Mouse (Mus musculus) liver, embryonic 16.5 days (tissue): ENCODE data around the gene Car4. TPM values are rescaled to one million over a fixed set of nuclear protein-coding genes. Genes with fewer than 3 reads are reported as not detected.

Experiments used
- ATAC-seq: fragments of 200-750 bp; cut with Nextera tagmentation; 2 replicates; pipeline ENCODE4 v1.8.0; 2017; ENCODE audit warnings: low read depth, mild to moderate bottlenecking, moderate number of reproducible peaks, moderate library complexity
- H3K27ac ChIP-seq: fragments of 300-500 bp; sonication (generic); 2 replicates; pipeline ENCODE4 v1.5.1; 2014; ENCODE audit warnings: mild to moderate bottlenecking, low read length
- H3K27me3 ChIP-seq: fragments of 300-500 bp; sonication (generic); 2 replicates; pipeline ENCODE4 v1.6.1; 2014; ENCODE audit warnings: low read depth, low read length, mixed read lengths; ENCODE audit not compliant: control insufficient read depth, insufficient read depth
- H3K36me3 ChIP-seq: fragments of 300-500 bp; sonication (generic); 2 replicates; pipeline ENCODE4 v1.6.1; 2014; ENCODE audit warnings: mild to moderate bottlenecking; ENCODE audit not compliant: control insufficient read depth, insufficient read depth
- H3K4me1 ChIP-seq: fragments of 300-500 bp; sonication (generic); 2 replicates; pipeline ENCODE4 v1.6.1; 2014; ENCODE audit warnings: low read depth, low read length, mixed read lengths; ENCODE audit not compliant: control insufficient read depth
- H3K4me2 ChIP-seq: fragments of 300-500 bp; sonication (generic); 2 replicates; pipeline ENCODE4 v1.6.1; 2014; ENCODE audit warnings: low read depth, low read length, mixed read lengths
- H3K4me3 ChIP-seq: fragments of 300-500 bp; sonication (generic); 2 replicates; pipeline ENCODE4 v1.5.1; 2014; ENCODE audit warnings: low read depth, mild to moderate bottlenecking, low read length
- H3K9ac ChIP-seq: fragments of 300-500 bp; sonication (generic); 2 replicates; pipeline ENCODE4 v1.6.1; 2014; ENCODE audit warnings: low read depth, low read length
- H3K9me3 ChIP-seq: fragments of 300-500 bp; sonication (generic); replicated peaks from 2 replicates; pipeline ENCODE4 v1.6.1; 2016; ENCODE audit warnings: low read length; ENCODE audit not compliant: control insufficient read depth
- WGBS: fragments of 180-500 bp; shearing (Covaris S2); extraction: QIAGEN DNeasy Blood & Tissue Kit; methylation state at CpG from one replicate; pipeline ENCODE4 v1.1.7; 2014; ENCODE audit not compliant: insufficient replicate concordance; 5-methylcytosine and 5-hydroxymethylcytosine counted together
- polyA plus RNA-seq: library from polyadenylated mRNA; unstranded; fragments of >200 nt; fragmentation: Nextera tagmentation; extraction: Ambion mirVana; gene quantifications from 2 replicates; pipeline ENCODE4 v1.2.1, GENCODE M21; 2015

Car4 gene
- polyA plus RNA-seq, 1 experiment from 2014 or later, result not detected

- Histone ChIP-seq H3K9ac (no peak overlapping the region), H3K27ac (no peak overlapping the region), H3K27me3 (no peaks in the 10 kb centered on the region), H3K4me3 (no peak overlapping the region), H3K36me3 (no peaks in the 10 kb centered on the region), H3K9me3 (no peaks in the 10 kb centered on the region), H3K4me1 (peaks cover 21% of the 10 kb centered on the region), H3K4me2 (no peak overlapping the region)
- WGBS, result 52% methylated on average over 7 of the region's 7 CpGs
- no peak for ATAC-seq
Measured at GRCm38 (mm10) chr11:84919951-84920350, 37.6 kb upstream of the Car4 start.

DNA sequence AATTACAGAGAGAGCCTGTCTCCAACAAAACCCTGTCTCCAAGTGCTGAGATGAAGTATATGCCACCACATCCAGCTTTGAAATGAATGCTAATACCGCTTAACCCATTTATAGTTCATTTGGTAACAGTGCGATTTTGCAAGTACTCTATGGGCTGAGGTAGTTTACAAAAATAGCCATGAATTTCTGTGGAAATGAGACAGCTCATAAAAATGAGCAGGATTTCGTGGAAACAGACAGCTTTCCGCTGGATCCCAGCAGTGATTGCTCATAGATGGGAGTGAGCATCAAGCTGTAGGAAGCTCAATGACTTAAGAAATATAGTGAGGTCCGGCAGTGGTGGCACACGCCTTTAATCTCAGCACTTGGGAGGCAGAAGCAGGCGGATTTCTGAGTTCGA, 36.6 kb upstream of the Car4 start:
- no peak overlapping the region for H3K9ac ChIP-seq
- no peak overlapping the region for H3K27ac ChIP-seq
- 71% methylated on average over 6 of the region's 8 CpGs for WGBS
- no peaks in the 10 kb centered on the region for H3K36me3 ChIP-seq
- ATAC-seq, result no peak
- no peaks in the 10 kb centered on the region for H3K9me3 ChIP-seq
- no peaks in the 10 kb centered on the region for H3K27me3 ChIP-seq
- no peak overlapping the region for H3K4me3 ChIP-seq
- no peak overlapping the region for H3K4me2 ChIP-seq
- H3K4me1 ChIP-seq, result peaks cover 15% of the 10 kb centered on the region

- Histone ChIP-seq H3K9ac (no peak overlapping the region), H3K36me3 (no peaks in the 10 kb centered on the region), H3K27me3 (no peaks in the 10 kb centered on the region), H3K4me3 (no peak overlapping the region), H3K4me2 (no peak overlapping the region), H3K27ac (no peak overlapping the region), H3K4me1 (no peaks in the 10 kb centered on the region), H3K9me3 (no peaks in the 10 kb centered on the region)
- WGBS, result 15% methylated on average over 6 of the region's 6 CpGs
- no peak for ATAC-seq
Measured at GRCm38 (mm10) chr11:84932261-84932660, 25.3 kb upstream of the Car4 start.

DNA sequence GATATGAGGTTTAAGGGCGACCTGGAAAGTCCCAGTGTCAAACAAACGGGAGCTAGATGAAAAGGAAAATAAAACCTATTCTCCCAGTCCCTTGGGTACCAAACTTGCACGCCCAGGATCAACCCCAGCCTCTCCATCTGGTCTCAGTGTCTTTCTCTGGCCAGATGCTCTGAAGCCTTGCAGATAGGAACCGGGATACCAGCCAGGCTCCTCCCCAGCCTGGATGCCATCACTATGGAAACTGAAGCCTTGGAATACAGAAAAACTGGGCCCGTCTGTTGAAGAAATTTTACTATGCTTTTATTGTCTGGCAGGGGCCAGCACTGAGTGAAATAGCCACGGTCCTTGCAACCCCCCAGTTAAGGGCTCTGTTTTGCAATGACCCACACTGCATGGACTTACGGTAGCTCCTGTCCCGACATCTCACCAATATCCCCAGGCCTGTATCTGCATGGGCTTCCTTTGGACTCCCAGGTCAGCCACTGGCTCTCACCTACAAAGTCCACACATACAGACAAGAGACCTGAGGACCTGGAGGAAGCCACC, 18.0 kb upstream of the Car4 start:
- H3K36me3 ChIP-seq, result no peaks in the 10 kb centered on the region
- H3K27me3 ChIP-seq, result peaks cover 6% of the 10 kb centered on the region
- H3K9me3 ChIP-seq, result no peaks in the 10 kb centered on the region
- no peak overlapping the region for H3K27ac ChIP-seq
- H3K9ac ChIP-seq, result no peak overlapping the region
- no peak for ATAC-seq
- H3K4me2 ChIP-seq, result no peak overlapping the region
- WGBS, result 50% methylated on average over 8 of the region's 8 CpGs
- H3K4me3 ChIP-seq, result no peak overlapping the region
- no peaks in the 10 kb centered on the region; the same call in 1 of the 2 replicates for H3K4me1 ChIP-seq

GRCm38 (mm10) chr11:84940140-84940539, 17.4 kb upstream of the Car4 start:
- Histone ChIP-seq H3K4me3 (no peak overlapping the region), H3K4me2 (no peak overlapping the region), H3K27me3 (peaks cover 11% of the 10 kb centered on the region), H3K4me1 (no peaks in the 10 kb centered on the region; the same call in 1 of the 2 replicates), H3K36me3 (no peaks in the 10 kb centered on the region), H3K9me3 (no peaks in the 10 kb centered on the region), H3K9ac (no peak overlapping the region), H3K27ac (no peak overlapping the region)
- 65% methylated on average over 10 of the region's 10 CpGs for WGBS
- no peak for ATAC-seq

DNA sequence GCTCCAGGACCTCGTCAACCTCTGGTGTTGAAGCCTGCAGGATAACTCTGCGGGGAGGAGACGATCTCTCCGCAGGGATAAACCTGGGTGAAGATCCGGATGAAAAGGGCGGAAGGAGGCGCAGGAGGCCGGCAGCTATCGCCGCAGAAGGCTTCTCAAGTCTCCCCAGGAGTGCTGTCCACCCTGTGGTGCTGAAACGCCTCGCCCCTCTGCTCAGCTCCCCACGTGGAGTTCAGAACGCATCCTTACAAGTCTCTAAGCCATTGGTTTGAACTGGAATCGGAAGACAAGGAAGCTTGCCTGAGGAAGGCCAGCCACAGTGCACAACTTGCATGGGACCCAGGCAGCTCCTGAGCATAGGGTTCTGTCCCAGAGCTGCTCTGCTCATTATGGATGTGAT, 13.6 kb upstream of the Car4 start:
- 2% methylated on average over 15 of the region's 15 CpGs for WGBS
- Histone ChIP-seq H3K4me1 (no peaks in the 10 kb centered on the region; the same call in none of the 2 replicates), H3K27me3 (peaks cover 15% of the 10 kb centered on the region), H3K9ac (no peak overlapping the region), H3K9me3 (no peaks in the 10 kb centered on the region), H3K4me3 (no peak overlapping the region), H3K4me2 (no peak overlapping the region), H3K36me3 (no peaks in the 10 kb centered on the region), H3K27ac (no peak overlapping the region)
- ATAC-seq, result no peak

DNA sequence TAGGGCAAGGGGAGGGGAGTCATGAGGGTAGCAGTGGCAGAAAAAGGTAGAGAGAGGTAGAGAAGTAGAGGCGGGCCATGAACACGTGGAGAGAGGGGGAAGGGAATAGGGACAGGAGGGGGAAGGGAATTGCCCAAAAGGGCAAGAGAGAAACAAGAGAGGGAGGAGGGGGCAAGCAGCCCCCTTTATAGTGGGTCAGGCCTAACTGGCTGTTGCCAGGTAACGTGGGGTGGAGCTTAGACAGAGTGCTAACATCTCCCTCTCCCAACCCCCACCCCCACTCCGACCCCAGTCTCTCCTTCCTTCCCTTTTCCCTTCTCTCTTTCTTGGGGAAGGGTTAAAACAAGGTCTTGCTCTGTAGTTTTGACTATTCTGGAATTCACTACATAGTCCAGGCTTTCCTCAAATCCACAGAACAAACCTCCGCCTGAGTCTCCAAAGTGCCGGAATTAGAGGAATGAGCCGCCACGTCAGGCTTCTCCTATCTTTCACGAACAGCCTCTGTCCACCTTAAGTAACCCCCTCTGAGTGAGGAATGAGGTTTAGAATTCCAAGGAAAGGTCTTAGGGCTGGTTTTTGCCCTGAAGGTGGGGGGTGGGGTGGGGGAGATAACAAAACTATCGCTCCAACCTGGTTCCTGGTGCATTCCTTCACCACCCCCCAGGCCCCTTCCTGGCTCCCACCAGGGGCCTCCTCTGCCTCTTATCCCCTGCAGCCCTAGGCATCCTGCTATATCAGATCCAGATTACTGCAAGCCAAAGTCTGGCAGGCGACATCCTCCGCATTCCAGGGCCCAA, 12.7 kb upstream of the Car4 start:
- 6% methylated on average over 12 of the region's 12 CpGs for WGBS
- Histone ChIP-seq H3K4me2 (no peak overlapping the region), H3K4me3 (no peak overlapping the region), H3K9me3 (no peaks in the 10 kb centered on the region), H3K36me3 (no peaks in the 10 kb centered on the region), H3K27me3 (peaks cover 15% of the 10 kb centered on the region), H3K27ac (no peak overlapping the region), H3K9ac (no peak overlapping the region), H3K4me1 (no peaks in the 10 kb centered on the region; the same call in none of the 2 replicates)
- no peak for ATAC-seq

DNA sequence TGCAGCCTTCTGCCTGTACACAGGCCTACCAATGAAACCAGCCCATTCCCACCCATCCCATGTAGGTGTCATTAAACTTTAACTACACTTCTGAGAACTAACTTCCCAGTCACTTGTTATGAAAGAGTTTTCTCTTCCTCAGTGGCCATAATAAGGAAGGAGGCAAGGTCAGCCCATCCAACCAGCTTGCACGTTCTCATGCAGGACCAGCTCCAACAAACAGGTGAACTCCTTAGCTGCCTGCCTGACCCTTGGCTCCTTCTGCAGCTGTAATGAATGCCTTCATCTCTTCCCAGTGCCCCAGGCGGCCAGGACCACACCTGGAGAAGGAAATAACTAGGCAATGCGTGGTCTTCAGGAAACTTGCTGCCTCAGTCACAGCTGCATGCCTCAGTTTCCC, 11.7 kb upstream of the Car4 start:
- Histone ChIP-seq H3K36me3 (no peaks in the 10 kb centered on the region), H3K27me3 (peaks cover 15% of the 10 kb centered on the region), H3K9ac (no peak overlapping the region), H3K4me3 (no peak overlapping the region), H3K4me2 (no peak overlapping the region), H3K9me3 (no peaks in the 10 kb centered on the region), H3K4me1 (no peaks in the 10 kb centered on the region; the same call in none of the 2 replicates), H3K27ac (no peak overlapping the region)
- no peak for ATAC-seq
- WGBS, result 38% methylated on average over 3 of the region's 3 CpGs

DNA sequence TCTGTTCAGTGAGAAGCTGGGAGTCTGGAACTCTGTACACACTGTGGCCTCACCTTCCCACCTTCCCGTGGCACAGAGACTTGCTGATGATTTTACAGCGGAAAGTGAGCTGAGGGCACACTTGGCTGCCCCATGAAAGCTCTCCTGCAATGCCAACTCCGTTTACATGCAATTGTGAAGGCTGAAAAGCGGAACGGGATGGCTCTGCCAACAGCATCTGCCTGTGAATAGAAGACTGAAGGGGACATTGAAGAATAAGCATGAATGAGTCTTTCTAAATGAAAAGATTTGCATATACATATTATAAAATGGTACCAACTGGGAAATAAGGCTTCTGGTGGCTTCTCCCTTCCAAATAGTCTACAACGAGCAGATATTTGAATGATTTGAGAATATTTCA, 10.4 kb upstream of the Car4 start:
- no peak overlapping the region for H3K4me3 ChIP-seq
- no peak for ATAC-seq
- peaks cover 15% of the 10 kb centered on the region for H3K27me3 ChIP-seq
- no peaks in the 10 kb centered on the region for H3K36me3 ChIP-seq
- H3K4me2 ChIP-seq, result no peak overlapping the region
- no peak overlapping the region for H3K9ac ChIP-seq
- no peaks in the 10 kb centered on the region; the same call in none of the 2 replicates for H3K4me1 ChIP-seq
- no peak overlapping the region for H3K27ac ChIP-seq
- no peaks in the 10 kb centered on the region for H3K9me3 ChIP-seq
- WGBS, result 56% methylated on average over 6 of the region's 6 CpGs
